Mouse (Mus musculus) stomach, postnatal 0 days (tissue): ENCODE measurements at regions not wholly inside any gene's neighbourhood (a gene's known extent, or its start where the extent isn't known, plus 50 kb on each side); places are given as distances from the start of the nearest gene placed in this dataset.

ENCODE experiments used
- CTCF ChIP-seq: IDR thresholded peaks from 2 replicates; pipeline ENCODE4 v1.5.1; 2016; ENCODE audit warnings: antibody characterized with exemption, low read depth, mild to moderate bottlenecking, moderate library complexity
- EP300 ChIP-seq: optimal IDR thresholded peaks from 2 replicates; pipeline ENCODE3; 2016; ENCODE audit warnings: antibody characterized with exemption

DNA sequence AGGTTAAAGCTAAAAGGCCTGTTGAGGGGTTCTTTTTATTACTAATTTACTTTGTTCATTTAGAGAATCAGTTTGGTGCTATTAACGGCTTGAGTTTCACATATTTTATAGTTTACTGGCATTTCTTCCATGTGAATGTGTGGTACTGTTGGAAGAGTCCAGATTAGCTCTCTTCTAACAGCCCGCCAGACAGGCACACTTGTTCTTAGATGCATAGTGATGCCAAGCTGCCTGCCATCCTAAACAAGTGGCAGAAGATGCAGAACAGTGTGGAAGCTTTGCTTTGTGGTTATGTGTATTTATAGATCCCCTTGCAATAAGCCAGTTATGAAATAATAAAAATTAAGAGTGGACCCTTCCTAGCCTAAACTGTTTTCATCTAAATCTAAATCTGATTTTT is 244.2 kb upstream of the Ppargc1a start:
- TF ChIP-seq EP300 (no peak), CTCF (no peak)
